Mouse (Mus musculus) stomach, embryonic 15.5 days (tissue): Measurements from ENCODE around the gene St6galnac3. TPM values are rescaled to one million over a fixed set of nuclear protein-coding genes. Genes with fewer than 3 reads are reported as not detected.
A peak's percentile ranks its signal among the peaks of the same experiment; 100 is the strongest.

Experiments used
- ATAC-seq: fragments of 200-750 bp; cut with Nextera tagmentation; 2 replicates; pipeline ENCODE4 v1.8.0; 2017; ENCODE audit warnings: low read depth, moderate number of reproducible peaks, moderate TSS enrichment; ENCODE audit not compliant: insufficient read depth, low FRiP score
- H3K27ac ChIP-seq: fragments of 300-500 bp; sonication (generic); 2 replicates; pipeline ENCODE4 v1.5.1; 2015; ENCODE audit warnings: mild to moderate bottlenecking, inconsistent platforms
- H3K27me3 ChIP-seq: fragments of 300-500 bp; sonication (generic); replicated peaks from 2 replicates; pipeline ENCODE4 v1.6.1; 2015; ENCODE audit warnings: inconsistent platforms
- H3K36me3 ChIP-seq: fragments of 300-500 bp; sonication (generic); 2 replicates; pipeline ENCODE4 v1.6.1; 2015; ENCODE audit warnings: inconsistent platforms
- H3K4me1 ChIP-seq: fragments of 300-500 bp; sonication (generic); 2 replicates; pipeline ENCODE4 v1.6.1; 2015; ENCODE audit warnings: inconsistent platforms
- H3K4me2 ChIP-seq: fragments of 300-500 bp; sonication (generic); 2 replicates; pipeline ENCODE4 v1.6.1; 2015; ENCODE audit warnings: mild to moderate bottlenecking, inconsistent platforms
- H3K4me3 ChIP-seq: fragments of 300-500 bp; sonication (generic); replicated peaks from 2 replicates; pipeline ENCODE4 v1.5.1; 2015; ENCODE audit warnings: inconsistent platforms
- H3K9ac ChIP-seq: fragments of 300-500 bp; sonication (generic); 2 replicates; pipeline ENCODE4 v1.6.1; 2015; ENCODE audit warnings: inconsistent platforms
- H3K9me3 ChIP-seq: fragments of 300-500 bp; sonication (generic); 2 replicates; pipeline ENCODE4 v1.6.1; 2016; ENCODE audit warnings: inconsistent platforms
- WGBS: fragments of 180-500 bp; shearing (Covaris S2); methylation state at CpG from one replicate; pipeline ENCODE4 v1.1.7; 2015; 5-methylcytosine and 5-hydroxymethylcytosine counted together
- polyA plus RNA-seq: library from polyadenylated mRNA; unstranded; fragments of >200 nt; fragmentation: Nextera tagmentation; extraction: Ambion mirVana; gene quantifications from 2 replicates; pipeline ENCODE4 v1.2.1, GENCODE M21; 2015

Gene St6galnac3
- polyA plus RNA-seq, 1 experiment from 2014 or later: 36.6 TPM

GRCm38 (mm10) chr3:153749359-153749758 lies 24.4 kb upstream of the St6galnac3 start:
- 78% methylated on average over 6 of the region's 6 CpGs for WGBS
- Histone ChIP-seq H3K4me1 (no peaks in the 10 kb centered on the region), H3K27ac (no peak overlapping the region), H3K4me2 (no peak overlapping the region), H3K9ac (no peak overlapping the region), H3K27me3 (no peaks in the 10 kb centered on the region), H3K36me3 (no peaks in the 10 kb centered on the region), H3K4me3 (no peak overlapping the region), H3K9me3 (no peaks in the 10 kb centered on the region)
- no peak for ATAC-seq

GRCm38 (mm10) chr3:153748293-153748692 lies 23.3 kb upstream of the St6galnac3 start:
- ATAC-seq: no peak
- WGBS: 90% methylated on average over 3 of the region's 3 CpGs
- H3K4me3 ChIP-seq: no peak overlapping the region
- no peaks in the 10 kb centered on the region for H3K4me1 ChIP-seq
- H3K27ac ChIP-seq: no peak overlapping the region
- H3K9ac ChIP-seq: no peak overlapping the region
- no peaks in the 10 kb centered on the region for H3K27me3 ChIP-seq
- H3K4me2 ChIP-seq: no peak overlapping the region
- H3K9me3 ChIP-seq: no peaks in the 10 kb centered on the region
- H3K36me3 ChIP-seq: no peaks in the 10 kb centered on the region

- no peak for ATAC-seq
- no peaks in the 10 kb centered on the region for H3K4me1 ChIP-seq
- H3K36me3 ChIP-seq: no peaks in the 10 kb centered on the region
- no peak overlapping the region for H3K9ac ChIP-seq
- no peak overlapping the region for H3K4me2 ChIP-seq
- WGBS: 75% methylated on average over 3 of the region's 3 CpGs
- H3K27ac ChIP-seq: no peak overlapping the region
- no peaks in the 10 kb centered on the region for H3K27me3 ChIP-seq
- no peaks in the 10 kb centered on the region for H3K9me3 ChIP-seq
- H3K4me3 ChIP-seq: no peak overlapping the region
These were observed 20.1 kb upstream of the St6galnac3 start for GRCm38 (mm10) chr3:153745099-153745498.

- Histone ChIP-seq H3K27me3 (no peaks in the 10 kb centered on the region), H3K4me2 (no peak overlapping the region), H3K4me3 (no peak overlapping the region), H3K9ac (no peak overlapping the region), H3K36me3 (no peaks in the 10 kb centered on the region), H3K27ac (no peak overlapping the region), H3K9me3 (no peaks in the 10 kb centered on the region), H3K4me1 (no peaks in the 10 kb centered on the region)
- 82% methylated on average over 6 of the region's 6 CpGs for WGBS
- ATAC-seq: no peak
These were observed 19.5 kb upstream of the St6galnac3 start for GRCm38 (mm10) chr3:153744447-153744846.

- Histone ChIP-seq H3K4me2 (no peak overlapping the region), H3K36me3 (no peaks in the 10 kb centered on the region), H3K9ac (no peak overlapping the region), H3K27me3 (no peaks in the 10 kb centered on the region), H3K9me3 (no peaks in the 10 kb centered on the region), H3K27ac (no peak overlapping the region), H3K4me1 (0 out of 2 replicates have a peak, but pooled peaks cover 4% of the 10 kb centered on the region), H3K4me3 (no peak overlapping the region)
- 81% methylated on average over 7 of the region's 7 CpGs for WGBS
- ATAC-seq: no peak
These were observed 16.8 kb upstream of the St6galnac3 start for GRCm38 (mm10) chr3:153741800-153742199.

GRCm38 (mm10) chr3:153739351-153739750 lies 14.4 kb upstream of the St6galnac3 start:
- H3K27me3 ChIP-seq: no peaks in the 10 kb centered on the region

GRCm38 (mm10) chr3:153738421-153738820 lies 13.4 kb upstream of the St6galnac3 start:
- H3K27me3 ChIP-seq: no peaks in the 10 kb centered on the region
- H3K9ac ChIP-seq: no peak overlapping the region
- ATAC-seq: no peak
- no peaks in the 10 kb centered on the region for H3K9me3 ChIP-seq
- H3K36me3 ChIP-seq: no peaks in the 10 kb centered on the region
- 50% methylated on average over 10 of the region's 10 CpGs for WGBS
- H3K27ac ChIP-seq: peak overlapping the region; percentile 65; the same call in 1 of the 2 replicates
- no peak overlapping the region for H3K4me2 ChIP-seq
- H3K4me1 ChIP-seq: 0 out of 2 replicates have a peak, but pooled peaks cover 4% of the 10 kb centered on the region
- H3K4me3 ChIP-seq: no peak overlapping the region

More at GRCm38 (mm10) chr3:153739351-153739750, 14.4 kb upstream of the St6galnac3 start:
- Histone ChIP-seq H3K9me3 (no peaks in the 10 kb centered on the region), H3K36me3 (no peaks in the 10 kb centered on the region), H3K27ac (no peak overlapping the region), H3K9ac (no peak overlapping the region), H3K4me2 (no peak overlapping the region), H3K4me3 (no peak overlapping the region), H3K4me1 (0 out of 2 replicates have a peak, but pooled peaks cover 4% of the 10 kb centered on the region)
- 49% methylated on average over 8 of the region's 8 CpGs for WGBS
- peak; percentile 85 for ATAC-seq

GRCm38 (mm10) chr3:153736756-153737280 lies 11.8 kb upstream of the St6galnac3 start:
- Histone ChIP-seq H3K27ac (no peak overlapping the region), H3K4me2 (no peak overlapping the region), H3K9ac (no peak overlapping the region), H3K36me3 (no peaks in the 10 kb centered on the region), H3K4me1 (0 out of 2 replicates have a peak, but pooled peaks cover 10% of the 10 kb centered on the region), H3K9me3 (no peaks in the 10 kb centered on the region), H3K27me3 (no peaks in the 10 kb centered on the region), H3K4me3 (no peak overlapping the region)
- 73% methylated on average over 16 of the region's 16 CpGs for whole genome bisulfite sequencing
- no peak for ATAC-seq

- ATAC-seq: no peak
- Histone ChIP-seq H3K4me2 (no peak overlapping the region), H3K4me3 (no peak overlapping the region), H3K27me3 (no peaks in the 10 kb centered on the region), H3K27ac (no peak overlapping the region), H3K9me3 (no peaks in the 10 kb centered on the region), H3K36me3 (no peaks in the 10 kb centered on the region), H3K9ac (no peak overlapping the region), H3K4me1 (0 out of 2 replicates have a peak, but pooled peaks cover 11% of the 10 kb centered on the region)
- 80% methylated on average over 13 of the region's 13 CpGs for WGBS
These were observed 11.0 kb upstream of the St6galnac3 start for GRCm38 (mm10) chr3:153735796-153736549.

- no peak overlapping the region for H3K9ac ChIP-seq
- no peak overlapping the region for H3K4me2 ChIP-seq
- H3K36me3 ChIP-seq: no peaks in the 10 kb centered on the region
- no peak for ATAC-seq
- H3K4me1 ChIP-seq: 0 out of 2 replicates have a peak, but pooled peaks cover 11% of the 10 kb centered on the region
- 83% methylated on average over 10 of the region's 10 CpGs for WGBS
- no peak overlapping the region for H3K4me3 ChIP-seq
- no peak overlapping the region for H3K27ac ChIP-seq
- H3K27me3 ChIP-seq: no peaks in the 10 kb centered on the region
- H3K9me3 ChIP-seq: no peaks in the 10 kb centered on the region
These were observed 9.8 kb upstream of the St6galnac3 start for GRCm38 (mm10) chr3:153734741-153735140.

- peak; percentile 84; the same call in 1 of the 2 replicates for ATAC-seq
- H3K27ac ChIP-seq: no peak overlapping the region
- 79% methylated on average over 4 of the region's 4 CpGs for WGBS
- H3K36me3 ChIP-seq: no peaks in the 10 kb centered on the region
- H3K9ac ChIP-seq: no peak overlapping the region
- no peak overlapping the region for H3K4me3 ChIP-seq
- H3K4me1 ChIP-seq: 0 out of 2 replicates have a peak, but pooled peaks cover 11% of the 10 kb centered on the region
- H3K4me2 ChIP-seq: no peak overlapping the region
- H3K27me3 ChIP-seq: no peaks in the 10 kb centered on the region
- no peaks in the 10 kb centered on the region for H3K9me3 ChIP-seq
These were observed 8.6 kb upstream of the St6galnac3 start for GRCm38 (mm10) chr3:153733364-153734159.

GRCm38 (mm10) chr3:153732749-153733148 lies 7.8 kb upstream of the St6galnac3 start:
- H3K9me3 ChIP-seq: no peaks in the 10 kb centered on the region
- no peak overlapping the region for H3K4me3 ChIP-seq
- H3K4me2 ChIP-seq: no peak overlapping the region
- ATAC-seq: no peak
- H3K36me3 ChIP-seq: no peaks in the 10 kb centered on the region
- no peak overlapping the region for H3K9ac ChIP-seq
- H3K4me1 ChIP-seq: 0 out of 2 replicates have a peak, but pooled peaks cover 7% of the 10 kb centered on the region
- peak overlapping the region; percentile 49; the same call in 1 of the 2 replicates for H3K27ac ChIP-seq
- H3K27me3 ChIP-seq: no peaks in the 10 kb centered on the region
- 40% methylated on average over 6 of the region's 6 CpGs for WGBS
